Mouse (Mus musculus) embryonic facial prominence, embryonic 11.5 days (tissue): ENCODE data around the gene Magt1. TPM values are rescaled to one million over a fixed set of nuclear protein-coding genes. Genes with fewer than 3 reads are reported as not detected.
"Not testable (repeated sequence)": the region's sequence is repeated elsewhere in the genome, so short reads cannot be mapped to it uniquely, and the experiment has no call there.

Experiments
- ATAC-seq: fragments of 200-750 bp; cut with Nextera tagmentation; replicated peaks from 2 replicates; pipeline ENCODE4 v1.8.0; 2017; ENCODE audit warnings: low read depth; ENCODE audit not compliant: insufficient number of reproducible peaks, low FRiP score, low TSS enrichment
- DNase-seq: peaks from one replicate; pipeline ENCODE4 v3.0.0-alpha.2; 2015; ENCODE audit warnings: low spot score
- H3K27ac ChIP-seq: fragments of 300-500 bp; sonication (generic); replicated peaks from 2 replicates; pipeline ENCODE4 v1.5.1; 2014; ENCODE audit warnings: mild to moderate bottlenecking, low read depth, low read length, control low read depth
- H3K27me3 ChIP-seq: fragments of 300-500 bp; sonication (generic); 2 replicates; pipeline ENCODE4 v1.6.1; 2014; ENCODE audit warnings: mild to moderate bottlenecking, low read length, moderate library complexity, mixed read lengths; ENCODE audit not compliant: control insufficient read depth, insufficient read depth
- H3K36me3 ChIP-seq: fragments of 300-500 bp; sonication (generic); replicated peaks from 2 replicates; pipeline ENCODE4 v1.6.1; 2014; ENCODE audit warnings: low read depth, mild to moderate bottlenecking, low read length, moderate library complexity, mixed read lengths; ENCODE audit not compliant: control insufficient read depth, insufficient read depth
- H3K4me1 ChIP-seq: fragments of 300-500 bp; sonication (generic); 2 replicates; pipeline ENCODE4 v1.6.1; 2014; ENCODE audit warnings: low read length, mixed read lengths; ENCODE audit not compliant: control insufficient read depth, insufficient read depth
- H3K4me2 ChIP-seq: fragments of 300-500 bp; sonication (generic); 2 replicates; pipeline ENCODE4 v1.6.1; 2014; ENCODE audit warnings: low read depth, mild to moderate bottlenecking, control low read depth, low read length, moderate library complexity
- H3K4me3 ChIP-seq: fragments of 300-500 bp; sonication (generic); 2 replicates; pipeline ENCODE4 v1.5.1; 2014; ENCODE audit warnings: low read depth, low read length, control low read depth
- H3K9ac ChIP-seq: fragments of 300-500 bp; sonication (generic); replicated peaks from 2 replicates; pipeline ENCODE4 v1.6.1; 2014; ENCODE audit warnings: mild to moderate bottlenecking, control low read depth, low read length
- H3K9me3 ChIP-seq: fragments of 300-500 bp; sonication (generic); replicated peaks from 2 replicates; pipeline ENCODE4 v1.6.1; 2016; ENCODE audit warnings: mild to moderate bottlenecking, low read length, inconsistent platforms, mixed read lengths; ENCODE audit not compliant: control insufficient read depth
- WGBS: fragments of 180-500 bp; shearing (Covaris S2); extraction: QIAGEN DNeasy Blood & Tissue Kit; methylation state at CpG from one replicate; pipeline ENCODE4 v1.1.7; 2014; 5-methylcytosine and 5-hydroxymethylcytosine counted together
- polyA plus RNA-seq: library from polyadenylated mRNA; unstranded; fragments of >200 nt; fragmentation: Nextera tagmentation; extraction: Ambion mirVana; gene quantifications from 2 replicates; pipeline ENCODE4 v1.2.1, GENCODE M21; 2014

The Magt1 gene
- polyA plus RNA-seq, 1 experiment from 2014 or later, result 68.9 TPM

DNA sequence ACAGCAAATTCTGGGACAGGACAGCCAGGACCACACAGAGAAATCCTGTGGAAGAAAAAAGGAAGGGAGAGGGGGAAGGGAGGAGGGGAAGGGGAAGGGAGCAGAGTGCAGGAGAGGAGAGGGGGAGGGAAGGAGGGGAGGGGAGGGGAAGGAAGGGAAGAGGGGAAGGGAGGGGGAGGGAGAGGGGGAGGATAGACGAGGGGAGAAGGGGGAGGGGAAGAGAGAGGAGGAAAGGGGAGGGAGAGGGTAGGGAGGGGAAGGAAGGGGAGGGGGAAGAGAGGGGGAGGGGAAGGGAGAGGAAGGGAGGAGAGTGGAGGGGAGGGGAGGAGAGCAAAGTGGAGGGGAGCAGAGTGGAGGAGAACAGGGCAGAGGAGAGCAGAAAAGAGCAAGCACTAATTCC is 87.8 kb downstream of the Magt1 start:
- Histone ChIP-seq H3K9ac (no peak overlapping the region), H3K4me1 (no peaks in the 10 kb centered on the region), H3K4me2 (no peak overlapping the region), H3K27ac (no peak overlapping the region), H3K4me3 (no peak overlapping the region), H3K27me3 (no peaks in the 10 kb centered on the region), H3K36me3 (no peaks in the 10 kb centered on the region), H3K9me3 (no peaks in the 10 kb centered on the region)
- DNase-seq (no peak), ATAC-seq (no peak)
- WGBS, result 40% methylated on average over 1 of the region's 1 CpGs

DNA sequence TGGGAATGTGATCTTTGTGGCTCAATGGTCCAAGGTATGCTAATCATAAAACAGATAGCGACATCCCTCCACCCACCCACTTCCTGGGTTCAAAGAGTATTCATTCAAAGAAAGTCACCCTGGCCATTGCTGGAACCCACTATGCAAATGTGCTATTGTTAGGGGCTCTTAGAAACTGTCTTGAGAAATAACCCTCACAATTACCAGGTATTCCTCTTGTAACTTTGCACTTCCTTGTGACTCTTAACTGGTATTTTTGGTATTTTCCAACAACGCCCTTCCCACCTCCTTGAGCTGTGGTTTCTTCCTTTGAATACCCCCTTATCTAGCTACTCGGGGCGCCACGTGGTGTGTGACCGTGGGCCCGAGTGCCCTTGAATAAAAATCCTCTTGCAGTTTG is 88.7 kb downstream of the Magt1 start:
- H3K27ac ChIP-seq, H3K4me1 ChIP-seq, DNase-seq, ATAC-seq, H3K27me3 ChIP-seq, H3K4me2 ChIP-seq, H3K9me3 ChIP-seq, H3K4me3 ChIP-seq, H3K9ac ChIP-seq, H3K36me3 ChIP-seq: not testable (repeated sequence)
- WGBS, result 86% methylated on average over 7 of the region's 7 CpGs

DNA sequence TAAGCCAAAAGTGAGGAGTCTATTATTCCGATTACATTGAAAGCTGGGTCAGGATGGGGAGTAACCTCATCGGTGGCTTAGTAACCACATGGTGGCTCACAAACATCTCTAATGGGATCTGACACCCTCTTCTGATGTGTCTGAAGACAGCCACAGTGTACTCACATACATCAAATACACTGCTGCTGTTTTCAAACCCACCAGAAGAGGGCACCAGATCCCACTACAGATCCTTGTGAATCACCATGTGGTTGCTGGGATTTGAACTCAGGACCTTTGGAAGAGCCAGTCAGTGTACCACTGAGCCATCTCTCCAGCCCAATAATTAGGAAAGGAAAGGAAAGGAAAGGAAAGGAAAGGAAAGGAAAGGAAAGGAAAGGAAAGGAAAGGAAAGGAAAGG is 90.3 kb downstream of the Magt1 start:
- Histone ChIP-seq H3K9me3 (no peaks in the 10 kb centered on the region), H3K9ac (no peak overlapping the region), H3K27me3 (no peaks in the 10 kb centered on the region), H3K4me2 (no peak overlapping the region), H3K4me3 (no peak overlapping the region), H3K4me1 (no peaks in the 10 kb centered on the region), H3K36me3 (no peaks in the 10 kb centered on the region), H3K27ac (no peak overlapping the region)
- no peak for DNase-seq
- ATAC-seq, result no peak
- WGBS, result 85% methylated on average over 2 of the region's 2 CpGs

Other genes starting within 250 kb of the Magt1 start
- 0.13 and 0.29 TPM in 2 replicates for gene Fgf16, start 247.6 kb downstream of the Magt1 start, polyA plus RNA-seq
- 212 and 233 TPM in 2 replicates for gene Atrx, start 82.5 kb downstream of the Magt1 start, polyA plus RNA-seq
- 312 and 369 TPM in 2 replicates for gene Cox7b, start 3.8 kb upstream of the Magt1 start, polyA plus RNA-seq
- 30.0 and 31.7 TPM in 2 replicates for gene Atp7a, start 15.4 kb upstream of the Magt1 start, polyA plus RNA-seq
- gene Tlr13, start 131.3 kb upstream of the Magt1 start, polyA plus RNA-seq, result 0.36 and 0.38 TPM in 2 replicates
- gene Pgk1, start 175.2 kb upstream of the Magt1 start, polyA plus RNA-seq, result 438 and 455 TPM in 2 replicates
- gene Taf9b, start 209.3 kb upstream of the Magt1 start, polyA plus RNA-seq, result 11.6 and 13.3 TPM in 2 replicates
- not detected in 2 replicates for gene Fnd3c2, start 243.5 kb upstream of the Magt1 start, polyA plus RNA-seq